Mouse (Mus musculus): ENCODE measurements around the gene Ddah1.

- TF ChIP-seq GATA1 (IDR thresholded peaks at IDR 0.05; ENCODE audit: borderline replicate concordance, low read length) (no peak), FLI1 (IDR thresholded peaks at IDR 0.05; ENCODE audit: low read length) (no peak)
Observed at GRCm38 (mm10) chr3:145790709-145791108, 32.2 kb downstream of the Ddah1 start.

All from megakaryocyte, embryonic 14.5 days (primary cell).